Mouse (Mus musculus) forebrain, embryonic 15.5 days (tissue): ENCODE results near the gene Asic4. TPM values are rescaled to one million over a fixed set of nuclear protein-coding genes. Genes with fewer than 3 reads are reported as not detected.
A peak's percentile ranks its signal among the peaks of the same experiment; 100 is the strongest.

Experiments
- ATAC-seq: fragments of 200-750 bp; cut with Nextera tagmentation; replicated peaks from 2 replicates; pipeline ENCODE4 v1.8.0; 2017; ENCODE audit warnings: mild to moderate bottlenecking, moderate TSS enrichment, moderate library complexity
- H3K27ac ChIP-seq: fragments of 300-500 bp; sonication (generic); replicated peaks from 2 replicates; pipeline ENCODE4 v1.5.1; 2015; ENCODE audit warnings: mild to moderate bottlenecking, inconsistent platforms
- H3K27me3 ChIP-seq: fragments of 300-500 bp; sonication (generic); 2 replicates; pipeline ENCODE4 v1.6.1; 2015; ENCODE audit warnings: inconsistent platforms
- H3K36me3 ChIP-seq: fragments of 300-500 bp; sonication (generic); 2 replicates; pipeline ENCODE4 v1.6.1; 2015; ENCODE audit warnings: mild to moderate bottlenecking, inconsistent platforms
- H3K4me1 ChIP-seq: fragments of 300-500 bp; sonication (generic); 2 replicates; pipeline ENCODE4 v1.6.1; 2015; ENCODE audit warnings: inconsistent platforms
- H3K4me2 ChIP-seq: fragments of 300-500 bp; sonication (generic); replicated peaks from 2 replicates; pipeline ENCODE4 v1.6.1; 2015; ENCODE audit warnings: mild to moderate bottlenecking, inconsistent platforms
- H3K4me3 ChIP-seq: fragments of 300-500 bp; sonication (generic); 2 replicates; pipeline ENCODE4 v1.5.1; 2015; ENCODE audit warnings: mild to moderate bottlenecking, inconsistent platforms
- H3K9ac ChIP-seq: fragments of 300-500 bp; sonication (generic); replicated peaks from 2 replicates; pipeline ENCODE4 v1.6.1; 2015; ENCODE audit warnings: mild to moderate bottlenecking, inconsistent platforms
- H3K9me3 ChIP-seq: fragments of 300-500 bp; sonication (generic); 2 replicates; pipeline ENCODE4 v1.6.1; 2016; ENCODE audit warnings: inconsistent platforms
- WGBS: fragments of 180-500 bp; shearing (Covaris S2); methylation state at CpG from one replicate; pipeline ENCODE4 v1.1.7; 2015; ENCODE audit warnings: mixed read lengths; 5-methylcytosine and 5-hydroxymethylcytosine counted together
- polyA plus RNA-seq: library from polyadenylated mRNA; unstranded; fragments of >200 nt; fragmentation: Nextera tagmentation; extraction: Ambion mirVana; gene quantifications from 2 replicates; pipeline ENCODE4 v1.2.1, GENCODE M21; 2015

Gene Asic4
- polyA plus RNA-seq, 1 experiment from 2014 or later = 4.1 TPM

DNA sequence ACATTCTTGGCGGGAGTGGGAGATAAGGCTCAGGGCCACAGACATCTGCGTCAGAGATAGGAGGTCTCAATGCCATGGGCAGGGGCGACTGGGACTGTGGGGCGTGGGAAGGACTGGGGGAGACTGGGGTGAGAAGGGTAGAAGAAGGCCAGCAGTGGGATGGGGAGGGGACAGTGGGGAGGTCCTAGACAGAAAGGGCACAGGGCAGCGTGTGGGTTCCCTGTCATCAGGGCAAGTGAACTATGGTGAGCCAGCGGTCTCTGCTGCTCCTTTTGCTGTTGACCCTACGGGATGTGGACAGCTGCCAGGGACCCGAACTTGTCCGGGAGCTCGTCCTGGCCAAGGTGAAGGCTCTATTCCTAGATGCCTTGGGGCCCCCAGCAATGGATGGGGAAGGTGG lies 56.8 kb downstream of the Asic4 start, which contains the start of gene Inha:
Inha (plus strand) TSS at position 72 of the 400 bp plus-strand sequence.
- Histone ChIP-seq H3K27ac (peak within 1 kb of the TSS; percentile 78), H3K27me3 (no peaks in the 10 kb centered on the region), H3K4me2 (peak within 1 kb of the TSS; percentile 91), H3K4me3 (peak within 1 kb of the TSS; percentile 88), H3K36me3 (no peaks in the 10 kb centered on the region), H3K9ac (peak within 1 kb of the TSS; percentile 93), H3K9me3 (no peaks in the 10 kb centered on the region), H3K4me1 (peaks cover 28% of the 10 kb centered on the region)
- ATAC-seq = no peak
- WGBS = 80% methylated on average over 9 of the region's 10 CpGs

GRCm38 (mm10) chr1:75509586-75509985 lies 59.4 kb downstream of the Asic4 start:
- no peaks in the 10 kb centered on the region for H3K27me3 ChIP-seq
- ATAC-seq = no peak
- no peaks in the 10 kb centered on the region for H3K9me3 ChIP-seq
- peaks cover 15% of the 10 kb centered on the region for H3K4me1 ChIP-seq
- WGBS = 56% methylated on average over 20 of the region's 20 CpGs
- no peak overlapping the region for H3K4me2 ChIP-seq
- no peak overlapping the region for H3K4me3 ChIP-seq
- H3K27ac ChIP-seq = no peak overlapping the region
- no peak overlapping the region for H3K9ac ChIP-seq
- no peaks in the 10 kb centered on the region for H3K36me3 ChIP-seq

- Histone ChIP-seq H3K27ac (no peak overlapping the region), H3K9ac (no peak overlapping the region), H3K9me3 (no peaks in the 10 kb centered on the region), H3K36me3 (no peaks in the 10 kb centered on the region), H3K4me1 (peaks cover 10% of the 10 kb centered on the region), H3K27me3 (no peaks in the 10 kb centered on the region), H3K4me2 (no peak overlapping the region), H3K4me3 (no peak overlapping the region)
- 69% methylated on average over 5 of the region's 5 CpGs for WGBS
- ATAC-seq = no peak
Measured at GRCm38 (mm10) chr1:75510154-75510553, 59.9 kb downstream of the Asic4 start.

GRCm38 (mm10) chr1:75511437-75512210 lies 61.4 kb downstream of the Asic4 start:
- H3K9me3 ChIP-seq = no peaks in the 10 kb centered on the region
- no peak overlapping the region for H3K9ac ChIP-seq
- no peaks in the 10 kb centered on the region for H3K36me3 ChIP-seq
- no peak for ATAC-seq
- H3K4me1 ChIP-seq = peaks cover 3% of the 10 kb centered on the region
- no peak overlapping the region for H3K4me3 ChIP-seq
- no peak overlapping the region for H3K4me2 ChIP-seq
- H3K27ac ChIP-seq = no peak overlapping the region
- H3K27me3 ChIP-seq = no peaks in the 10 kb centered on the region
- 65% methylated on average over 4 of the region's 4 CpGs for WGBS

- 90% methylated on average over 3 of the region's 3 CpGs for WGBS
- Histone ChIP-seq H3K36me3 (no peaks in the 10 kb centered on the region), H3K4me1 (no peaks in the 10 kb centered on the region), H3K27me3 (no peaks in the 10 kb centered on the region), H3K9ac (no peak overlapping the region), H3K9me3 (no peaks in the 10 kb centered on the region), H3K27ac (no peak overlapping the region), H3K4me2 (no peak overlapping the region), H3K4me3 (no peak overlapping the region)
- no peak for ATAC-seq
Measured at GRCm38 (mm10) chr1:75512550-75512949, 62.3 kb downstream of the Asic4 start.

DNA sequence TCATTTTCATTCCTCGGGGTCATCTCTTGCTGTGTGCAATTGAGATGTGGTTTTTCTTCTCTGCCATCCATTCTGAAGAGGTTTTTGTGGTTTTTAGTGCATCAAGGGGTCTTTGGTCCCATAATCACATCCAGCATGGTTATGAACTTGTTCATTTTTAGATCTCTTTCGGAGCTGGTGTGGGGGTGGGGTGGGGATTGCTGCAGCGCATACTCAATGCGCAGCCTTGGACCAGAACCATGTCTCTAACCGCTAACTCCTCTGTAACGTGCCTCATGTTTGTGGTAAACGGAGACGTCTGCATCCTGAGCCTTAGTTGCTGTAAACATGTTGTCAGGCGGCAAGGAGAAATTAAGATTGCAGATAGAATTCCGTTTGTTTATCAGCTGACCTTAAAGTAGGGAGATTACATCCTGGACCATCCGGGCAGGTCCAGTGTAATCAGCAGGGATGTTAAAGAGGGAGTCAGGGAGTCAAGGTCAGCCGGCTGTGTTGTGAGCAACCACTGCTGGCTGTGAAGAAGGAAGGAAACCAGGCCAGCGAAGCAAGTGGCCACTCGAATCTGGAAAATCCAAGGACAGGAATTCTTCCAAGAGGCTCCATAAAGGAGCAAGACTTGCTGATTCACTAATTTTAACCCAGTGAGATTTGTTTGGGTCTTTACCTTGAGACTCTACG lies 66.6 kb downstream of the Asic4 start:
- Histone ChIP-seq H3K4me3 (no peak overlapping the region), H3K4me1 (peaks cover 5% of the 10 kb centered on the region; the same call in 1 of the 2 replicates), H3K9ac (no peak overlapping the region), H3K36me3 (no peaks in the 10 kb centered on the region), H3K9me3 (no peaks in the 10 kb centered on the region), H3K27ac (no peak overlapping the region), H3K4me2 (no peak overlapping the region), H3K27me3 (no peaks in the 10 kb centered on the region)
- 83% methylated on average over 15 of the region's 15 CpGs for WGBS
- no peak for ATAC-seq

DNA sequence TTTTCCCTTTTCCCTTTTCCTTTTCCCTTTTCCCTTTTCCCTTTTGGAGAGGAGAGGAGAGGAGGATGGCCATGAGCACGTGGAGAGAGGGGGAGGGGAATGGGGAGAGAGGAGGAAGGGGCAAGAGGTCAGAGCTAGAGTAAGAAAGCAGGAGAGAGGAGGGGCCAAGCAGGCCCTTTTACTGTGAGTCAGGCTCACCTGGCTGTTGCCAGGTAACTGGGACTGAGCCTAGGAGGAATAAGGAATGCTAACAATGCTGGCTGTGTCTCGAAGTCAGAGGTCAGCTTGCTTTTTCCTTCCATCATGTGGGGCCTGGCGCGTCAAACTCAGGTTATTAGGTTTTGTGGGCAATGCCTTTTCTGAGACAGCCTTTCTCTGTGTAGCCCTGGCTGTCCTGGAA lies 67.7 kb downstream of the Asic4 start:
- 74% methylated on average over 4 of the region's 4 CpGs for WGBS
- no peaks in the 10 kb centered on the region for H3K36me3 ChIP-seq
- no peaks in the 10 kb centered on the region for H3K9me3 ChIP-seq
- no peak for ATAC-seq
- H3K4me3 ChIP-seq = no peak overlapping the region
- H3K27me3 ChIP-seq = no peaks in the 10 kb centered on the region
- H3K9ac ChIP-seq = no peak overlapping the region
- H3K4me2 ChIP-seq = no peak overlapping the region
- peaks cover 11% of the 10 kb centered on the region; the same call in 1 of the 2 replicates for H3K4me1 ChIP-seq
- H3K27ac ChIP-seq = no peak overlapping the region

GRCm38 (mm10) chr1:75518427-75518826 lies 68.2 kb downstream of the Asic4 start:
- Histone ChIP-seq H3K36me3 (no peaks in the 10 kb centered on the region), H3K9ac (no peak overlapping the region), H3K4me3 (no peak overlapping the region), H3K27me3 (no peaks in the 10 kb centered on the region), H3K4me1 (peaks cover 11% of the 10 kb centered on the region; the same call in 1 of the 2 replicates), H3K27ac (no peak overlapping the region), H3K9me3 (no peaks in the 10 kb centered on the region), H3K4me2 (no peak overlapping the region)
- WGBS = 95% methylated on average over 4 of the region's 4 CpGs
- ATAC-seq = no peak

GRCm38 (mm10) chr1:75519576-75519975 lies 69.3 kb downstream of the Asic4 start:
- peaks cover 11% of the 10 kb centered on the region; the same call in 1 of the 2 replicates for H3K4me1 ChIP-seq
- H3K9me3 ChIP-seq = no peaks in the 10 kb centered on the region
- no peak overlapping the region for H3K27ac ChIP-seq
- 61% methylated on average over 5 of the region's 5 CpGs for WGBS
- H3K9ac ChIP-seq = no peak overlapping the region
- H3K4me3 ChIP-seq = no peak overlapping the region
- H3K27me3 ChIP-seq = no peaks in the 10 kb centered on the region
- no peaks in the 10 kb centered on the region for H3K36me3 ChIP-seq
- no peak overlapping the region for H3K4me2 ChIP-seq
- no peak for ATAC-seq

DNA sequence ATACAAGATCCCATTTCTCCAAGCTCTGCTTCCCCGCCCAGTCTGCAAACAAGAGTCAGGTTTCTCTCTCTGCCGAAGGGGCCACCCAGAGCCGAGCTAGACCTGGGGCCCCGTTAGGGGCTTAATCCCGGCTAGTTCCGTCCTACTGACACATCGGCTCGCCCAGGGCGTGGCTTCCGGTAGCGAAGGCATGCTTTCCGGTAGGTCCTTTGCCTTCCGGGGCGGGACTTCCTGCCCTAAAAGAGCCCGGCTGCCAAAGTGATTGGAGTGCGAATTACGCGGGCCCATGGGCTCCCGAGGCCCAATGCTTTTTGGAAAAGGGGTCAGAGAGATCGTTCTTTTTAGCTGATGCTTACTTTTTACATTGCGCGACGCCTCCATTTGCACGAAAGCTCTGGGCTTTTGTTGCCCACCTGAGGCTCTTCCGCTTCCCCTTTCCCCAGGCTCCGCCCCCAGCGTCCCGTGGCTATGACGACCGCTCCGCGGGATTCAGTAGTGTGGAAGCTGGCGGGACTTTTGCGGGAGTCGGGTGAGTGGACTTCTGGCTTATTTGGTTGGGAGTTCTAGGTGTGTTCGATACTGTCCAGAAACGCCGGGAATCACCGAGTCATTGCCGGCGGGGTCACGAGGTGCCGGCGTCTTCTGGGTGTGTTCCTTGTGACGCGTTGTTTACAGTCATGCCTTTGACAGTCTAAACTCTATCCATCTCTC lies 71.2 kb downstream of the Asic4 start, which contains the start of gene Stk11ip:
Stk11ip (plus strand) TSS at position 209 of the 711 bp plus-strand sequence.
- H3K27me3 ChIP-seq = no peaks in the 10 kb centered on the region
- peak within 1 kb of the TSS; percentile 53 for H3K9ac ChIP-seq
- peaks cover 11% of the 10 kb centered on the region; the same call in 1 of the 2 replicates for H3K4me1 ChIP-seq
- H3K36me3 ChIP-seq = peaks cover 5% of the 10 kb centered on the region; the same call in 1 of the 2 replicates
- H3K27ac ChIP-seq = peak within 1 kb of the TSS; percentile 87
- H3K9me3 ChIP-seq = no peaks in the 10 kb centered on the region
- under 1% methylated on average over 46 of the region's 46 CpGs for WGBS
- H3K4me2 ChIP-seq = peak within 1 kb of the TSS; percentile 75
- ATAC-seq = peak; percentile 96
- peak within 1 kb of the TSS; percentile 76 for H3K4me3 ChIP-seq
